Mouse (Mus musculus) limb, embryonic 11.5 days (tissue): ENCODE results near the gene Nkd1. TPM values are rescaled to one million over a fixed set of nuclear protein-coding genes. Genes with fewer than 3 reads are reported as not detected.
A peak's percentile ranks its signal among the peaks of the same experiment; 100 is the strongest.

Experiments used
- ATAC-seq: fragments of 200-750 bp; cut with Nextera tagmentation; 2 replicates; pipeline ENCODE4 v1.8.0; 2017; ENCODE audit warnings: low read depth; ENCODE audit not compliant: insufficient number of reproducible peaks, low FRiP score, low TSS enrichment
- DNase-seq: peaks from one replicate; pipeline ENCODE4 v3.0.0-alpha.2; 2015; ENCODE audit warnings: low spot score
- H3K27ac ChIP-seq: fragments of 300-500 bp; sonication (generic); replicated peaks from 2 replicates; pipeline ENCODE4 v1.5.1; 2014; ENCODE audit warnings: low read depth, mild to moderate bottlenecking, low read length
- H3K27me3 ChIP-seq: fragments of 300-500 bp; sonication (generic); 2 replicates; pipeline ENCODE4 v1.6.1; 2014; ENCODE audit warnings: mild to moderate bottlenecking, low read length, mixed read lengths; ENCODE audit not compliant: control insufficient read depth, insufficient read depth
- H3K36me3 ChIP-seq: fragments of 300-500 bp; sonication (generic); 2 replicates; pipeline ENCODE4 v1.6.1; 2014; ENCODE audit warnings: mild to moderate bottlenecking, low read length, moderate library complexity, mixed read lengths; ENCODE audit not compliant: control insufficient read depth, insufficient read depth
- H3K4me1 ChIP-seq: fragments of 300-500 bp; sonication (generic); 2 replicates; pipeline ENCODE4 v1.6.1; 2014; ENCODE audit warnings: low read length, mixed read lengths; ENCODE audit not compliant: control insufficient read depth, insufficient read depth
- H3K4me2 ChIP-seq: fragments of 300-500 bp; sonication (generic); 2 replicates; pipeline ENCODE4 v1.6.1; 2014; ENCODE audit warnings: low read depth, mild to moderate bottlenecking, moderate library complexity; ENCODE audit not compliant: severe bottlenecking
- H3K4me3 ChIP-seq: fragments of 300-500 bp; sonication (generic); 2 replicates; pipeline ENCODE4 v1.5.1; 2014; ENCODE audit warnings: low read depth, low read length
- H3K9ac ChIP-seq: fragments of 300-500 bp; sonication (generic); 2 replicates; pipeline ENCODE4 v1.6.1; 2014; ENCODE audit warnings: mild to moderate bottlenecking, low read length
- H3K9me3 ChIP-seq: fragments of 300-500 bp; sonication (generic); 2 replicates; pipeline ENCODE4 v1.6.1; 2016; ENCODE audit warnings: low read length; ENCODE audit not compliant: control insufficient read depth
- WGBS: fragments of 180-500 bp; shearing (Covaris S2); extraction: QIAGEN DNeasy Blood & Tissue Kit; methylation state at CpG from one replicate; pipeline ENCODE4 v1.1.7; 2014; 5-methylcytosine and 5-hydroxymethylcytosine counted together
- polyA plus RNA-seq: library from polyadenylated mRNA; unstranded; fragments of >200 nt; fragmentation: Nextera tagmentation; extraction: Ambion mirVana; gene quantifications from 2 replicates; pipeline ENCODE4 v1.2.1, GENCODE M21; 2014

The Nkd1 gene
- polyA plus RNA-seq, 1 experiment from 2014 or later, result 47.6 TPM

DNA sequence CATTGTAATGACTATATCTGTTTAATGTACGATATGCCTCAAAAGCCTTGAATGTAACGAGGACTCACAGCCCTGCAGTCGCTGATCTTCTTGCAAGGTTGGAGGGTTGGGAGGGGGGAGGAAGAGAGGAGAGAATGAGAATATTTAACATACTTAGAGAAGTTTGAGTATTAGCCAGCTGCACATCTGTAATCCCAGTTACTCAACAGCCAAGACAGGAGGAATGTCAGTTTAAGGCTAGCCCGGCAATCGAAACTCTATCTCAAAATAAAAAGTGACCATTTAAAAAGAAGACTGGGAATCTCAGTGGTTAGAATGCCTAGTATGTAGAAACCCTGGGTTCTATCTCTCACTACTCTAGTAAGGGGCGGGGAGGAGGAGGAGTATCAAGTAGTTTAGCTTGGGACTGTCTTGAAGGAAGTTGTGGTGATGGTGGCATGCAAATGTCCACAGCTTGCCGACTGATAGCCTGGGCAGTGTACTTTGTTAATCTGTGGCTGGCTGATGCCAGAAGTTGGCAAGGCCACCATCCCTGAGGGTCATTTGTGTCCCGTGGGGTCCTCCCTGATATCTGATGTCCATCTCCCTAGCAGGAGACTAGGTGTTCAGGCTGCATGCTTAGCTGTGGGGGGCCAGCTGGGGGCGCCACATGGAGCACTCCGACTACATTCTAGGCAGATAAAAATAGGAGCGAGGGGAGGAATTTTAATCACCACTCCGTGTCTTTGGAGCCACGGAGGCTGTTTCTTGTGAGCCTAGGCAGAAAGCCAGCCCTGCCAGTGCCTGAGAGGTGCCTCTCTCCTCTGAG is 46.4 kb downstream of the Nkd1 start:
- Histone ChIP-seq H3K36me3 (no peaks in the 10 kb centered on the region), H3K27ac (no peak overlapping the region), H3K4me2 (no peak overlapping the region), H3K27me3 (no peaks in the 10 kb centered on the region), H3K9me3 (no peaks in the 10 kb centered on the region), H3K4me3 (no peak overlapping the region), H3K9ac (no peak overlapping the region), H3K4me1 (peaks cover 24% of the 10 kb centered on the region)
- DNase-seq (peak; percentile 61), ATAC-seq (no peak)
- 67% methylated on average over 13 of the region's 13 CpGs for WGBS

DNA sequence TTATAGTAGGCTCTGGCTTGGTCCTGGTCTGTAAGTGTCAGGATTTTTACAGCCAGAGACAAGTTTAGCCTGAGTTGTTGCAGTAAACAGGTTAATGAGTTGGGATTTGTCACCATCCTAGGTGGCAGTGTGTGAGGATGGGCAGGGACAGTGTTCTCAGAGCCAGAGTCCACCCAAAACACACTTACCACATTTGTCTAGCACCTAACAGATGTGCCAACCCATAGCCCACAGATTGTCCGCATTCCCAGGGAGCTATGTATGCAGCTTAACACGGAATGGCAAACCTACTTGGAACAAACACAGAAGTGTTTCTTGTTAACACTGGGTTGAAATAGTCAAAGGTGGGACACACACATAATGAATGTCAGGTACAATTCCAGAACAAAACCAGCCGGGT is 47.1 kb downstream of the Nkd1 start:
- WGBS, result 80% methylated on average over 3 of the region's 3 CpGs
- no peak for ATAC-seq
- no peaks in the 10 kb centered on the region for H3K9me3 ChIP-seq
- no peak for DNase-seq
- H3K9ac ChIP-seq, result no peak overlapping the region
- H3K27me3 ChIP-seq, result no peaks in the 10 kb centered on the region
- no peak overlapping the region for H3K4me3 ChIP-seq
- no peak overlapping the region for H3K4me2 ChIP-seq
- no peaks in the 10 kb centered on the region for H3K36me3 ChIP-seq
- H3K4me1 ChIP-seq, result peaks cover 24% of the 10 kb centered on the region
- H3K27ac ChIP-seq, result no peak overlapping the region

DNA sequence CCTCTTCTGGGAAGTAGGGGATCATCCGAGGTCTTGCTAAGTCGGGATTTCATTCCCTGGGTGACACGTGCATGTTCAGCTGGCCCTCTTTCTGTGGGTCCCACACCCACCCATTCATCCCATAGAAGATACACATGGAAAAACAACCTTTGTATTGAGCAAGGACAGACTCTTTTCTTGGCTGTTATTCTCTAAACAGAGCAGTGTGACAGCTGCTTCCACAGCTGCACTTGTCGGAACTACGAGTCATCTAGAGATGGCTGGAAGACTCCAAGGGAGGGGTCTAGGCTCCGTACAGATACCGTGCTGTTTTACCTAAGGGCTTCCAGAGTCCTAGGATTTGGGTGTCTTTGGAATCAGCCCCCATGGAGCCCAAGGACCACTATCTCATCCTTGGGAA is 48.2 kb downstream of the Nkd1 start:
- ATAC-seq, result no peak
- H3K27ac ChIP-seq, result no peak overlapping the region

DNA sequence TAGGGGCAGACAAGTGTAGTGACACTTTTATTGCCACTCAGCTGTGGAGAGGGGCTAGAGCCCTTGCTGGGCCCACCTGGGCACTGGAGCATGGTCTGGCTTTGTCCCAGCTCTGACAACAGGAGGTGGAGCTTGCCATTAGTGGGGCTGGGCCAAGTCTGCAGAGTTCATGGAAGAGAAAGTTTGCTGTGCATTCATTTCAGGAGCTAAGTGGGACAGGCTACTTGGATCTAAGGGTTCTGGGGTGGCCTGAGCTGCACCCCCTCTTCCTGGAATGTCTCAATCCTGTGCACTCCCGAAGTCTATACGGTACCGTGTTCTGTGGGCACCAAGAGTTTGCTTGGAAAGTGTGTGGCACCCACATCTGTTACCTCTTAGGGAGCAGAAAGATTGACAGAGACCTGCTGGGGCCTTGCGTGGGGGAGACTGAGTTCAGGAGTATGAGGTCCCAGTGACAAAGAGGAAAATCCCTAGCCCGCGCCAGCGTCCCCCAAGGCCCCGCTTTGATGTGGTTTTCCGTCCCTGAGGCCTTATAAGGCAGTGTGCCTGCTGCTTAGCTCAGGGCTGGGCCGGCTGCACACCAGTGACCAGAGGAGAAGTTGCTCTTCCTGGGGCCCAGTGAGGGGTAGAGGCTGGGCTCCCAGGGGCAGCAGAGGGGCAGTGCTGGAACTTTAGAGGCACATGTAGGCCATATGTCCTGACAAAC is 49.3 kb downstream of the Nkd1 start:
- peaks cover 18% of the 10 kb centered on the region for H3K4me1 ChIP-seq
- H3K27ac ChIP-seq, result peak overlapping the region; percentile 22
- WGBS, result 11% methylated on average over 10 of the region's 10 CpGs
- no peaks in the 10 kb centered on the region for H3K9me3 ChIP-seq
- ATAC-seq (peak; percentile 69), DNase-seq (peak; percentile 80)
- H3K4me3 ChIP-seq, result no peak overlapping the region
- no peak overlapping the region for H3K4me2 ChIP-seq
- 0 out of 2 replicates have a peak overlapping the region, but pooled peaks have one; percentile 34 for H3K9ac ChIP-seq
- no peaks in the 10 kb centered on the region for H3K27me3 ChIP-seq
- no peaks in the 10 kb centered on the region for H3K36me3 ChIP-seq

More for the DNA sequence above, 48.2 kb downstream of the Nkd1 start:
- Histone ChIP-seq H3K4me1 (peaks cover 18% of the 10 kb centered on the region), H3K4me2 (no peak overlapping the region), H3K4me3 (no peak overlapping the region), H3K36me3 (no peaks in the 10 kb centered on the region), H3K9ac (no peak overlapping the region), H3K27me3 (no peaks in the 10 kb centered on the region), H3K9me3 (no peaks in the 10 kb centered on the region)
- no peak for DNase-seq
- WGBS, result 87% methylated on average over 7 of the region's 7 CpGs

DNA sequence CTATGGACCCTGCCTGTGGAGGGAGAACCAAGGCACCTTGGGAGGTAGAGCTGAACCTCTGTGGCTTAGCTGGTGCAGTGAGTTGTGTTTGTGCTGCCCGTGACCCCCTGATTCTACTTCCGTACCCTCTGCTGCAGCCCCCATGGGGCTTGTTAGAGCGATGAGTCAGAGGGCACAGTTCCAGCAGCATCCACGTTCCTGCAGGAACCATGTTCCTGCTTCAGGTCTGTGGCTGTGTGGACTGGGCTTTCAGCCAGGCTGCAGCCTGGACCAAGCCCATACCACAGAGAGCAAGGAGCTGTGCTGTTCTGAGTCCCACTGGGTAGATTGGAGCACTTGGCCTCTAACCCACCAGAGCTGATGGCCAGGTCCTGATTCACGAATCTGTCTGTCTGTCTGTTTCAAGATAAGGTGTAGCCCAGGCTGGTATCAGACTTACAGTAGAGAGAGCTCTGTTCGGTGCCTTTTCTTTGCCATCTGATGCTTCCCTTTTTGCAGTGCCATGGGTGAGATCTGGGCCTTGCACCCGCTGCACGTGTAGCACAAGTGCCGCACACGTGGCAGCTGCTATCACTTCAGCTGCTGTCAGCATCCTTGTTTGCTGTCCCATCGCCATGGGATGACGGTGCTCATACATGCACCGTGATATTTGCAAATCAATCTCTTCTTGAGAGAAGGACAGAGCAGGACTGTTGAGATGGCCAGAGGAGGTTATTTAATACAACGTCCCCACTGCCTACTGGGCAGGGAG is 50.5 kb downstream of the Nkd1 start:
- 88% methylated on average over 14 of the region's 14 CpGs for WGBS
- H3K9me3 ChIP-seq, result no peaks in the 10 kb centered on the region
- H3K9ac ChIP-seq, result no peak overlapping the region
- H3K36me3 ChIP-seq, result no peaks in the 10 kb centered on the region
- no peak overlapping the region for H3K4me3 ChIP-seq
- H3K27me3 ChIP-seq, result no peaks in the 10 kb centered on the region
- DNase-seq (no peak), ATAC-seq (no peak)
- peaks cover 15% of the 10 kb centered on the region for H3K4me1 ChIP-seq
- H3K4me2 ChIP-seq, result no peak overlapping the region
- H3K27ac ChIP-seq, result peak overlapping the region; percentile 22; the same call in 1 of the 2 replicates

DNA sequence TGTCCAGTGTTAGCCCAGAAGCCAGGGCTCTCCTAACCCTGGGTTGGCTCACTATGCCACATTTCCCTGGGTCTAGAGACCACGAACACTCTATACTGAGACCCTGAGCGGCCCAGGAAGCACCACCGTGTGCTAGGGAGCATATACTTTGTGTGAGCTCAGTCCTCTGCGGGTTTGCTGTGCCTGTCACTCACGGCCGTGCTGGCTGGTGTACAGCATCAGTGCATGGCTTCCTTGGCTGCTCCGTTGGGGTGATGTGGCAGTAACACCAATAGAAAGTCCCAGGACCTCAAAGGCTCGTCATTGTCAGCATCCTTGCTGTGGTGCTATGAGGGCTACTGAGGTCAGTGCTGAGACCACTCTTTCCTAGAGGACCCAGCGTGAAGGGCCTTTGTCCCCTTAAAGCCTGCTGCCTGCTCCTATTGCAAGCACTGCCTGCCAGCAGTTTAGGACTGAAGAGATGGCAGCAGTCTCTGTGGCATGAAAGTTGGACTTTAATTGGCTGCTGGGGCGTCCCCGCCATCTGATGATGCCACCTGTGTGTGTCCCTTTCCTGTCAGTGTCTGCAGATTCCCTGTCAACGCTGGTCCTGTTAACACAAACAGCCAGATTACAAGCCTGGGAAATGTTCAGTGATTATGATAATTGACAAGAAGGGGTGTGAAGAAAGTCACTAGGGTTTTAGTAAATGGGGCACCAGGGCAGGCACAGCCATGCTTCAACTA is 51.2 kb downstream of the Nkd1 start:
- ATAC-seq (no peak), DNase-seq (no peak)
- 88% methylated on average over 12 of the region's 12 CpGs for WGBS
- H3K27me3 ChIP-seq, result no peaks in the 10 kb centered on the region
- H3K27ac ChIP-seq, result no peak overlapping the region
- H3K4me2 ChIP-seq, result no peak overlapping the region
- peaks cover 15% of the 10 kb centered on the region for H3K4me1 ChIP-seq
- H3K36me3 ChIP-seq, result no peaks in the 10 kb centered on the region
- no peak overlapping the region for H3K4me3 ChIP-seq
- no peak overlapping the region for H3K9ac ChIP-seq
- H3K9me3 ChIP-seq, result no peaks in the 10 kb centered on the region

DNA sequence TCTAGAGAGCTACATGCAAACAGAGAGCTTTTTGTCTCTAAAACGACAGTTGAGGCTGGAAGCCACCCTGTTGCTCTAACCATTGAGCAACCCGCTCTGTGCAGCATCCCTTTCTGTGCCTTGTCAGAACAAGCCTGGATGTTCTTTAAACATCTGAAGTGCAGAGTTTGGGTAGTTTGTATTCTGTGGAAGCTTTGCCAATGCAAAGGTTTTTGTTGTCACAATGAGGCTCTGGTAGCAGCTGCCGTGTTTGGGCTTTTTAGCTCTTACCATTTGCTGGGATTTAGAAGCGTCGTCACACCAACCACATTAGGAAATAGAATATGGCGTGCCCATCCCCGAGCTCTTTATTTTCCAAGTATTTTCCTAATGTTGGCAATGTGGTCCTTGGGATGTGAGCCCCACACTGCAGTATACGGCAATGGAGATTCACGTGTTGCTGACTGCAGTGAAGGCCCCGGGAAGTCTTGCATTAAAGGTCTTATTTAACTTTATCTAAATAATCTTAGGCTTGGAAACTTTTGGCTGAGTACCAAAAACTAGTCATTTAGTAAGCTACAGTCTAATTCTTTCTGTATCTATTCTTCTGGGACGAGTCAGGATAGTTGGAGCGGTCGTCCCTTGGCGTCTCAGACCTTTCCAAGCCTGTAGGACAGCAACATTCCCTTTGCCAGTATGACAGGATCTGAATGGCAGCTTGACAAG is 51.9 kb downstream of the Nkd1 start:
- 94% methylated on average over 14 of the region's 14 CpGs for WGBS
- no peak overlapping the region for H3K4me2 ChIP-seq
- H3K27me3 ChIP-seq, result no peaks in the 10 kb centered on the region
- H3K9ac ChIP-seq, result no peak overlapping the region
- DNase-seq (no peak), ATAC-seq (no peak)
- H3K4me3 ChIP-seq, result no peak overlapping the region
- H3K36me3 ChIP-seq, result no peaks in the 10 kb centered on the region
- no peak overlapping the region for H3K27ac ChIP-seq
- no peaks in the 10 kb centered on the region for H3K9me3 ChIP-seq
- H3K4me1 ChIP-seq, result peaks cover 15% of the 10 kb centered on the region
